Mouse (Mus musculus) forebrain, embryonic 13.5 days (tissue): Measurements from ENCODE around the gene Galnt17. TPM values are rescaled to one million over a fixed set of nuclear protein-coding genes. Genes with fewer than 3 reads are reported as not detected.
A peak's percentile ranks its signal among the peaks of the same experiment; 100 is the strongest.

ENCODE experiments used
- ATAC-seq: fragments of 200-750 bp; cut with Nextera tagmentation; 2 replicates; pipeline ENCODE4 v1.8.0; 2017
- H3K27ac ChIP-seq: fragments of 300-500 bp; sonication (generic); 2 replicates; pipeline ENCODE4 v1.5.1; 2015; ENCODE audit warnings: inconsistent platforms, mild to moderate bottlenecking, moderate library complexity
- H3K27me3 ChIP-seq: fragments of 300-500 bp; sonication (generic); 2 replicates; pipeline ENCODE4 v1.6.1; 2015; ENCODE audit warnings: mild to moderate bottlenecking, inconsistent platforms
- H3K36me3 ChIP-seq: fragments of 300-500 bp; sonication (generic); 2 replicates; pipeline ENCODE4 v1.6.1; 2015; ENCODE audit warnings: mild to moderate bottlenecking, inconsistent platforms; ENCODE audit not compliant: poor library complexity, severe bottlenecking
- H3K4me1 ChIP-seq: fragments of 300-500 bp; sonication (generic); 2 replicates; pipeline ENCODE4 v1.6.1; 2015; ENCODE audit warnings: inconsistent platforms
- H3K4me2 ChIP-seq: fragments of 300-500 bp; sonication (generic); 2 replicates; pipeline ENCODE4 v1.6.1; 2015; ENCODE audit warnings: inconsistent platforms, mild to moderate bottlenecking, moderate library complexity
- H3K4me3 ChIP-seq: fragments of 300-500 bp; sonication (generic); 2 replicates; pipeline ENCODE4 v1.5.1; 2015; ENCODE audit warnings: mild to moderate bottlenecking, inconsistent platforms
- H3K9ac ChIP-seq: fragments of 300-500 bp; sonication (generic); 2 replicates; pipeline ENCODE4 v1.6.1; 2015; ENCODE audit warnings: mild to moderate bottlenecking, inconsistent platforms
- H3K9me3 ChIP-seq: fragments of 300-500 bp; sonication (generic); replicated peaks from 2 replicates; pipeline ENCODE4 v1.6.1; 2016; ENCODE audit warnings: inconsistent platforms
- WGBS: fragments of 180-500 bp; shearing (Covaris S2); methylation state at CpG from one replicate; pipeline ENCODE4 v1.1.7; 2015; 5-methylcytosine and 5-hydroxymethylcytosine counted together
- polyA plus RNA-seq: library from polyadenylated mRNA; unstranded; fragments of >200 nt; fragmentation: Nextera tagmentation; extraction: Ambion mirVana; gene quantifications from 2 replicates; pipeline ENCODE4 v1.2.1, GENCODE M21; 2015

The Galnt17 gene
- polyA plus RNA-seq, 1 experiment from 2014 or later = 6.5 TPM

GRCm38 (mm10) chr5:130950894-130951400 is 357.4 kb downstream of the Galnt17 start:
- H3K36me3 ChIP-seq = no peaks in the 10 kb centered on the region
- peaks cover 7% of the 10 kb centered on the region; the same call in 1 of the 2 replicates for H3K9me3 ChIP-seq
- WGBS = 47% methylated on average over 6 of the region's 6 CpGs
- no peak overlapping the region for H3K4me3 ChIP-seq
- H3K4me1 ChIP-seq = no peaks in the 10 kb centered on the region
- ATAC-seq = no peak
- H3K4me2 ChIP-seq = no peak overlapping the region
- no peak overlapping the region for H3K9ac ChIP-seq
- no peak overlapping the region for H3K27ac ChIP-seq
- H3K27me3 ChIP-seq = no peaks in the 10 kb centered on the region

- Histone ChIP-seq H3K36me3 (no peaks in the 10 kb centered on the region), H3K9me3 (peaks cover 7% of the 10 kb centered on the region; the same call in 1 of the 2 replicates), H3K9ac (no peak overlapping the region), H3K27me3 (no peaks in the 10 kb centered on the region), H3K27ac (no peak overlapping the region), H3K4me1 (no peaks in the 10 kb centered on the region), H3K4me3 (no peak overlapping the region), H3K4me2 (no peak overlapping the region)
- no peak for ATAC-seq
- WGBS = 38% methylated on average over 4 of the region's 4 CpGs
Measured at GRCm38 (mm10) chr5:130950421-130950820, 357.9 kb downstream of the Galnt17 start.

GRCm38 (mm10) chr5:130949710-130950109 is 358.6 kb downstream of the Galnt17 start:
- Histone ChIP-seq H3K36me3 (no peaks in the 10 kb centered on the region), H3K27me3 (no peaks in the 10 kb centered on the region), H3K4me2 (no peak overlapping the region), H3K4me3 (no peak overlapping the region), H3K9ac (no peak overlapping the region), H3K4me1 (no peaks in the 10 kb centered on the region), H3K9me3 (peaks cover 7% of the 10 kb centered on the region; the same call in 1 of the 2 replicates), H3K27ac (no peak overlapping the region)
- 63% methylated on average over 1 of the region's 1 CpGs for WGBS
- ATAC-seq = no peak

GRCm38 (mm10) chr5:130938911-130939608 is 369.2 kb downstream of the Galnt17 start:
- no peak overlapping the region for H3K4me2 ChIP-seq
- 16% methylated on average over 4 of the region's 4 CpGs for WGBS

GRCm38 (mm10) chr5:130938274-130938741 is 370.0 kb downstream of the Galnt17 start:
- no peaks in the 10 kb centered on the region for H3K36me3 ChIP-seq
- H3K4me3 ChIP-seq = no peak overlapping the region
- 1% methylated on average over 7 of the region's 7 CpGs for WGBS
- no peaks in the 10 kb centered on the region for H3K27me3 ChIP-seq
- peaks cover 31% of the 10 kb centered on the region for H3K4me1 ChIP-seq
- ATAC-seq = peak; percentile 73
- H3K4me2 ChIP-seq = peak overlapping the region; percentile 21
- peak overlapping the region; percentile 82 for H3K27ac ChIP-seq
- no peak overlapping the region for H3K9ac ChIP-seq
- H3K9me3 ChIP-seq = no peaks in the 10 kb centered on the region

More at GRCm38 (mm10) chr5:130938911-130939608, 369.2 kb downstream of the Galnt17 start:
- H3K27ac ChIP-seq = peak overlapping the region; percentile 82
- no peak overlapping the region for H3K9ac ChIP-seq
- no peaks in the 10 kb centered on the region for H3K36me3 ChIP-seq
- H3K4me1 ChIP-seq = peaks cover 31% of the 10 kb centered on the region
- peak; percentile 68 for ATAC-seq
- H3K4me3 ChIP-seq = no peak overlapping the region
- no peaks in the 10 kb centered on the region for H3K27me3 ChIP-seq
- H3K9me3 ChIP-seq = no peaks in the 10 kb centered on the region

GRCm38 (mm10) chr5:130930999-130931398 is 377.3 kb downstream of the Galnt17 start:
- H3K4me2 ChIP-seq = no peak overlapping the region
- no peak for ATAC-seq
- 54% methylated on average over 1 of the region's 1 CpGs for WGBS
- H3K36me3 ChIP-seq = no peaks in the 10 kb centered on the region
- no peak overlapping the region for H3K4me3 ChIP-seq
- no peak overlapping the region for H3K9ac ChIP-seq
- H3K9me3 ChIP-seq = 0 out of 2 replicates have a peak, but pooled peaks cover 2% of the 10 kb centered on the region
- peaks cover 5% of the 10 kb centered on the region for H3K4me1 ChIP-seq
- no peaks in the 10 kb centered on the region for H3K27me3 ChIP-seq
- no peak overlapping the region for H3K27ac ChIP-seq

- Histone ChIP-seq H3K27ac (no peak overlapping the region), H3K4me1 (peaks cover 18% of the 10 kb centered on the region), H3K4me2 (no peak overlapping the region), H3K36me3 (no peaks in the 10 kb centered on the region), H3K4me3 (no peak overlapping the region), H3K27me3 (no peaks in the 10 kb centered on the region), H3K9ac (no peak overlapping the region), H3K9me3 (0 out of 2 replicates have a peak, but pooled peaks cover 2% of the 10 kb centered on the region)
- WGBS = 89% methylated on average over 8 of the region's 8 CpGs
- ATAC-seq = no peak
Measured at GRCm38 (mm10) chr5:130927794-130928149, 380.5 kb downstream of the Galnt17 start.

GRCm38 (mm10) chr5:130927138-130927793 is 381.0 kb downstream of the Galnt17 start:
- Histone ChIP-seq H3K4me3 (no peak overlapping the region), H3K4me1 (peaks cover 18% of the 10 kb centered on the region), H3K36me3 (no peaks in the 10 kb centered on the region), H3K27me3 (no peaks in the 10 kb centered on the region), H3K9ac (no peak overlapping the region), H3K9me3 (0 out of 2 replicates have a peak, but pooled peaks cover 2% of the 10 kb centered on the region), H3K27ac (no peak overlapping the region), H3K4me2 (no peak overlapping the region)
- 92% methylated on average over 3 of the region's 3 CpGs for WGBS
- ATAC-seq = no peak

GRCm38 (mm10) chr5:130925681-130926080 is 382.6 kb downstream of the Galnt17 start:
- H3K27ac ChIP-seq = no peak overlapping the region
- H3K9ac ChIP-seq = no peak overlapping the region
- H3K4me1 ChIP-seq = peaks cover 23% of the 10 kb centered on the region
- 0 out of 2 replicates have a peak, but pooled peaks cover 2% of the 10 kb centered on the region for H3K9me3 ChIP-seq
- H3K4me2 ChIP-seq = no peak overlapping the region
- no peaks in the 10 kb centered on the region for H3K27me3 ChIP-seq
- 96% methylated on average over 7 of the region's 7 CpGs for WGBS
- ATAC-seq = no peak
- no peaks in the 10 kb centered on the region for H3K36me3 ChIP-seq
- H3K4me3 ChIP-seq = no peak overlapping the region

GRCm38 (mm10) chr5:130924245-130924827 is 384.0 kb downstream of the Galnt17 start:
- 18% methylated on average over 2 of the region's 2 CpGs for WGBS
- peak overlapping the region; percentile 72 for H3K27ac ChIP-seq

GRCm38 (mm10) chr5:130919969-130920368 is 388.3 kb downstream of the Galnt17 start:
- Histone ChIP-seq H3K9ac (no peak overlapping the region), H3K36me3 (no peaks in the 10 kb centered on the region), H3K27ac (no peak overlapping the region), H3K27me3 (no peaks in the 10 kb centered on the region), H3K4me3 (no peak overlapping the region), H3K4me1 (peaks cover 23% of the 10 kb centered on the region), H3K9me3 (no peaks in the 10 kb centered on the region), H3K4me2 (no peak overlapping the region)
- no peak for ATAC-seq
- WGBS = 93% methylated on average over 7 of the region's 7 CpGs

More at GRCm38 (mm10) chr5:130924245-130924827, 384.0 kb downstream of the Galnt17 start:
- H3K36me3 ChIP-seq = no peaks in the 10 kb centered on the region
- H3K27me3 ChIP-seq = no peaks in the 10 kb centered on the region
- H3K4me3 ChIP-seq = no peak overlapping the region
- H3K4me2 ChIP-seq = no peak overlapping the region
- no peak overlapping the region for H3K9ac ChIP-seq
- 0 out of 2 replicates have a peak, but pooled peaks cover 2% of the 10 kb centered on the region for H3K9me3 ChIP-seq
- peaks cover 23% of the 10 kb centered on the region for H3K4me1 ChIP-seq
- ATAC-seq = peak; percentile 95

GRCm38 (mm10) chr5:130914606-130915005 is 393.7 kb downstream of the Galnt17 start:
- Histone ChIP-seq H3K27ac (no peak overlapping the region), H3K36me3 (no peaks in the 10 kb centered on the region), H3K4me1 (no peaks in the 10 kb centered on the region), H3K9me3 (no peaks in the 10 kb centered on the region), H3K4me3 (no peak overlapping the region), H3K9ac (no peak overlapping the region), H3K27me3 (no peaks in the 10 kb centered on the region), H3K4me2 (no peak overlapping the region)
- 83% methylated on average over 3 of the region's 3 CpGs for WGBS
- ATAC-seq = no peak
